Mouse (Mus musculus) adrenal gland, postnatal 10 days (tissue): ENCODE data around the gene Lyl1. TPM values are rescaled to one million over a fixed set of nuclear protein-coding genes. Genes with fewer than 3 reads are reported as not detected.
A peak's percentile ranks its signal among the peaks of the same experiment; 100 is the strongest.

Experiments
- DNase-seq: peaks from one replicate; pipeline ENCODE4 v3.0.0; 2021; ENCODE audit warnings: mixed read lengths
- total RNA-seq, 2 experiments: library from RNA; stranded (reverse); gene quantifications; 2 replicates each; pipeline ENCODE4 v1.2.3; 2021

Lyl1 gene
- total RNA-seq, 2 experiments from 2014 or later: 7.8 to 8.5 TPM

DNA sequence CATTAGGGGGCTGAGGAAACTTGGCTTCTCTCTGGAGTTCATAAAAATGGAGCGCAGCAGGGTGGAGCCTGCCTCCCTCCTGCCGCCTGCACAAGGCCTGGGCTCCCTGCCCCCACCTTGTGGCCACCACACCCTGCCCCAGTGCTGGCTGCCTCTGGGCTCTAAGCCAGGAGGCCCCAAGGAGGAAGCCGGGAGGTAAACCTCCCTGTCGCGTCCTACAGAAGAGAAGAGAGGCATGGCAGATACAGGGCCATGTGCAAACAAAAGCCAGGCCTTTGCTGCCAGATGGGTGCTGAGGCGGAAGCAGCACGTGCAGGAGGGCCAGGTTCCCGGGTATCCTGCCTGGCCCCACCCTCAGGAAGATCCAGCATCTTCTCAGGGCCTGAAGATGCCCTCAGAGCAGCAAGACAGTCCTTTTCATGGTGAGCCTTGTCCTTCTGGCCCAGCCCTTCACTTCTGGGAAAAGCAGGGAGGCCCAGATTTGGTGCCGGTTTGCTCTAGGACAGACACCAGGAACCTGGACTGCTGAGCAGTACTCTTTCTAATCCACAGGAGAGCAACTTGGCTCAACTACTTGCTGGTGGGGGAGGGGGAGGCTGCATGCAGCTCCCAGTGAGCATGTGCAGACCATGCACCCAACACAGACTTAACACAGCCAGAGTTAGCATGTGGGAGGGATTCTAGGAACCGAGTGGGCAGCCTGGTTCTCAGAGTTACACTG lies 21.8 kb downstream of the Lyl1 start, which contains the start of gene G430095P16Rik:
Gene G430095P16Rik, plus strand, starts transcription at position 158 of the 721 bp plus-strand sequence.
- DNase-seq: peak; percentile 79

DNA sequence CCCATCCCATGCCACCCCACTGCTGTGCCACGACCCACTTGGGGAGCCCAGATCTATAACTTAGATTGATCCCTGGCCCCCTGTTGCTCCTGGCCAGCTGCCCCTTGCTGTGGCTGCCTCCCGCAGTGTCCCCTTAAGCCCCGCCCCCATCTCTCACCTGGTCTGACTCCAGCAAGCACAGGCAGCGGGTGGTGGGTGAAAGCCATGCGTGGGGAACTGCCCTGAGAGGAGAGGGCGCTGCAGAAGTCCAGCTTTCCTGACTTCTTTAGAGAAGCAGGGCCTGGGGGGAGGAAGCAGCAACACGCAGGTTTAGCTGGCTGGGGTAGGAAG lies 22.3 kb downstream of the Lyl1 start:
- no peak for DNase-seq

DNA sequence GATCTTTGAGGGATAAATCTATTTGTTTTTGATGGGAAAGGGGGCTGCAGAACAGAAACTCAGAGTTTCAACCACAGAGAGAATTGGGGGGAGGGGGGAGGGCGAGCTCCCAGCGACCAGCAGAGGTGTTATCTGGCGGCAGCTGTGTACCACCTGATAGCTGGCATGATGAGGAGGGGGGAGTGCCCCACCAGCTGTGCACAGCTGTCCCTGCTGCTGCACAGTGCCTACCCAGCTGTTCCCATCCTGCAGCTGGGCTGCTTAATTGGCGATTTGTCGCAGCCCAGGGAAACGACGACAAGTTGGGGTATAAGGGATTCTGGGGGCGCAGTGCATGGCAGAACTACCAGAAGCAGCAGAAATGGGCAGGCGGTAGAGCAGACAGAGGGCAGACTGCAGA lies 23.4 kb downstream of the Lyl1 start:
- no peak for DNase-seq

DNA sequence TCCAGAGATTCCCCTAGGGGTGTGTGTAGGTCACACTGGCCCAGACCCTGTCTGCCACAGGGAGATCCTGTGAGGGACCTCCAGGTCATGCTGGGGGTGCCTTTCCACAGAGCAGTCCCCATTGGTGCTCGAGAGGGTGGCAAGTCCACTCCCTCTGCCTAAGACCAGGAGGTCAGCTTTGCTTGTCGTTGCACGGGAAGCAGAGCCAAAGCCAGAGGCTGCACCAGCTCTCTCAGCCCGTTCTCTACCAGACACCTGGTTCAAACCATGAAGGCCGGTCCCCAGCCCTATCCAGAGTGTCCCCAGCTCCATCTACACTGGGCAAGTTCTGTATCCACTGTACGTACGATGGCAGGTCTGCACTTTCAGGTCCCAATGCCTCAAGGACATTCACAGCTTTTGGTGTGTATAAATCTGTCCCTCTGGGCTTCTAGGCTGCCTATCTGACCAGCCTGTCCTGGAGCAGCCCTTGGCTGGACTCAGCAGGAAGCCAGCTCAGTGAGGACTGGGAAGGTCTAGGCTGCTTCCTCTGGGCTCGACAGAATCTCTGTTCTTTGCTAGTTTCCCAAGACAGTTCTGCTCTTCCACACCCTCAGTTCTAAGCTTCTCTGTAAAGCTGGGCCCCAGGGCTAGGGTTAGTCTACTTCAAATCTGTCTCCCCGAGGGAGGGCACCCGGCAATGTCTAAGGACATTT lies 24.1 kb downstream of the Lyl1 start:
- no peak for DNase-seq

DNA sequence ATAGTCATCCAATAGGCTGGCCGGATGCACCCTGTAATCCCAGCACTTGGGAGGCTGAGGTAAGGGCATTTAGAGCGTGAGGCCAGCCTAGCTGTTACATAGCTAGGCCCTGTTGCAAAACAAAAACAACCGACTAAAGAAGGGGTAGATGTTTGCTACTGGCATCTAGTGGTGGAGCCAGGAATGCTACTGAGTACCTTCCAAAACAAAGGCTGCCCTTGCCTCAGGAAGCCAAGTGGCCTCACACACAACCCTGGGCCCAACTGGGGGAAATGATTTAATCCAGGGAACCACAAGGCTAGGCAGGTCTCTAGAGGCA lies 24.6 kb downstream of the Lyl1 start:
- DNase-seq: no peak

DNA sequence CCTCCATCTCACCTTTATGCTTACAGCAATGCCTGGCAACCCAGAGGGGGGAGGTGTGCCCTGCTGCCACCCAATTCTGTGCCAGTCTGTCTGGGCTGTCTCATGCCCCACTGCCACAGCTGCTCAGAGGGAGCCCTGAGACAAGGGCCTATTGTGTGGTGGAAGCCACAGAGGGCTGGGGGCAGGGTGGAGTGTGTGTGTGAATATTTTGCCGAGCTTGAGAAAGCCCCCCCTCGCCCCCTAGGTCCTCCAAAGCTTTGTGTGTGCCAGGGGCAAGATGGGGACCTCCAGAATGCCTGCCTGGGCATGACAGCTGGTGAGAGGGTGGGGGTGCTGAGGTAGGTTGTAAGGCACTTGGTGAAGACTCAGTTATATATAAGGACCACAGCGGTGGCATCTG lies 27.2 kb downstream of the Lyl1 start:
- no peak for DNase-seq

DNA sequence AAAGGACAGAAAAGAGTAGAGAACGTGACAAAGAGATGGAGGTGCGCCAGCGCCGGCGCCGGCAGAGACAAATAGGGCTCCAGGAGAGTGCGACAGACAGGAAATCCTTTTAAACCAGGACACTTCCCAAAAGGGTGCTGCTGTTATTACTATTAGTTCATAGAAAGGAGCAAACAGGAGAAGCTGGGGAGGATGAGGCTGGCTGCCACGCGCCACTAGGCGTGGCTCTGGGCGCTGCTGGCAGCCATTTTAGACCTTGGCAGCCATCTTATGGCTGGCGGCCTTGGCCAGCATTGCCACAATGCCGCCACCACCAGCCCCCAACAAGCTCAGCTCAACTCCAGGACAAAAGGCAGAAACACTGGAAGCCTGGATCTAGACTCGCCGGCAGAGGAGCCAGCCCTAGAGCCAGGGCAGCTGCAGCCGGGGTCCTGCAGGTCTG lies 28.7 kb downstream of the Lyl1 start:
- DNase-seq: no peak

DNA sequence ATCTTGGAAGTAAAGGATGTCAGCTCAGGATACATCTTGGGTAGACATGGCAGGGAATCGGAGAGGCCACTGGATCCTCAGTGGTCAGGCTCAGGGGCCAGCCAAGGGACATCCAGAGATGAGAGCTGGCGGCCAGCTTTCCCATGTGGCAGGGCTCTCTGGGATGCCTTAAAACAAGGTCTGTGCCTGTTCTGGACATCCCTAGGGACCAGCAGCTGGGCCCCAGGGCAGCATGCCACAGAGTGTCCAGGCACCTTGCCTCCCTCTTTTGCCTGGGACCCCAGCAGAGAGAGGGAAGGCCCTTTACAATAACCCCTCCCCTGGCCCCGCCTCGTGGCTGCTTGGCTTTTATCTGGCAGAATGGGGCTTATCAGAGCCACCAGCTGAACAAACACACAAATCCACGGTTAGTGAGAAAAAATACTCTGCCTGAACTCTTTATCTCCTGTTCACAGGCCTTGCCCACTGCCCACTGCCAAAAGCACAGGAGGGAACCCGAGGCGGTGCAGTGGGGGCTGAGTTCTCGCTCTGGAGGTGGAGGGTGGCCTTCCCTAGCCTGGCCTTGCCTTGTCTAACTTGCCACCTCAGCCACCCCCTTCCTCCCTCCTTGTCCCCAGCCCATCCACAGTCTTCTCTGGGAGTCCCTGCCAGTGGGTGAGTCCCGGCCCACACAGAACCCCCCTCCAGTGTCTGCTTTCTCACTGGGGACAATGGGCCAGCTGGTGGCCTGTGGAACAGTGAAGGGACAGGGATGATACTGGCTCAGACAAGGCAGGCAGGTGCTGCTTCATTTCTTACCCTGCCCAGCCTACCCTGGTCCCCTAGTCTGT lies 29.5 kb downstream of the Lyl1 start:
- DNase-seq: peak; percentile 42

DNA sequence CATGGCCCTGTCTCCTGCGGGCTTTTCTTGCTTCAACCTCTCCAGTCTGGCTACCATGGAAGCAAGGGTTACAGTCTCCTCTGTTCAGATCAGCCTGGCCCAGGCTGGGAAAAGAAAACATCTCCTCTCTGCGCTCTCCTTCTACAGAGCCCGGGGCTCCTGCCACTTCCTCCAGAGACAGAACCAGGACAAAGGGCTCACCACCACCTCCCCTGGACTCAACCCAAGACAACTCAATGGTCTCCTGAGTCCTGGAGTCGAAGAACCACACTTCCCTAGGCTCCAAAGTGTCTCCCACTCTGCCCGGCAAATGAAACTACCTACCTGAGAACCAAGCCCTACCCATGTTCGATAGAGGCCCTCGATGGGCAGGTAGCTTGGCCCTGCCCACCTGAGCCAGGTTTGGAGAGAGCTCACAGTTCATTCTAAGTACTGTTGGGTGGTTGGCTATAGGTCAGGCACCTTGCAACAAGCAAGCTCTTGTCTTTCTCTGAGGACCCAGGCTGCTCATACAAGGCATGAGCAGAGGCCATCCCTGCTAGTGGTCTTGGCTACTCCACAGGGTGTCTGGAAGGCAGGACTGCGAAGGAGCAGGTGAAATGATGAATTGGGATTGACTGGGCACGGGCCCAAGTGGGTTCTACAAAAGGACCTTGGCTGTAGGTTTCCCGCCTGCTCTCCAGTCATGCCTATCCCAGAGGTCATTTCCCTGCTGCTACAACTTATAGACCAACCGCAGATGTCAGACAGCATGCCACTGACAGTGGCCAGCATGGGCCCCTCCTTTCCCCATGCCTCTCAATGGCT lies 30.3 kb downstream of the Lyl1 start:
- DNase-seq: peak; percentile 60

DNA sequence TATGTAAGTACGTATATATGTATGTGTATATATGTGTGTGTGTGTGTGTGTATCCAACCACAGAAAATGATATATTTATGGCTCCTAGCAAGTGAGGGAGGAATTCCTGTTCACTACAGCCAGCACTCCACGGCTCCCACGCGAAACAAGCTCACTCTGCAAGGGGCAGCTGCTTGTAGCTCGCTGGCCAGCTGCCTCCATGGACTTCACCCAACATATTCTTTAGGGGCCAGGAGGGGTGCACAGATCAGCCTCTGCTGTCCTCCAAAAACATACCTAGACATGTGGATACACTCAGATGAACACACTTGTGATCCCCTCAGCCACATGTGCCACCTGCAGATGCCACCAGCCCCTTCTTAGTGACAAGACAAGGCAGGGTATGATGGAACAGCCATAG lies 31.3 kb downstream of the Lyl1 start:
- DNase-seq: no peak

DNA sequence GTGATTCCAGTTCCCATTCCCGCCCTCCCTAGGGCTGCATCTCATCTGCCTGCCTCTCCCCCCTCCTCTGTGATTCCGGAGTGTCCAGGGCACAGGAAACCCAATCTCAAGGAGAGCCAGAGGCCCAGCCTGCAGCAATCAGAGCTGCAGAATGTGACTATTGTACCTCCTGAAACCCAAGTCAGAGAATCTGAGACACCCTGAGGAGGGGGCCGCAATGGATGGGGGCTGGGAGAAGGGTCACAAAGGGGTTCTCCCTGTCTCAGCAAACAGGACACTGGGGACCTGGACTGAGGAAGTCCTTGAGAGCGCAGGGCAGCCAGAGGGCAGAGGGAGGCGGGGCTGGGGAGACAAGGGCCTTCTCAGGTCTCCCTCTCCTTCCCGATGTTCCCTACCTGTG lies 31.7 kb downstream of the Lyl1 start:
- DNase-seq: no peak

DNA sequence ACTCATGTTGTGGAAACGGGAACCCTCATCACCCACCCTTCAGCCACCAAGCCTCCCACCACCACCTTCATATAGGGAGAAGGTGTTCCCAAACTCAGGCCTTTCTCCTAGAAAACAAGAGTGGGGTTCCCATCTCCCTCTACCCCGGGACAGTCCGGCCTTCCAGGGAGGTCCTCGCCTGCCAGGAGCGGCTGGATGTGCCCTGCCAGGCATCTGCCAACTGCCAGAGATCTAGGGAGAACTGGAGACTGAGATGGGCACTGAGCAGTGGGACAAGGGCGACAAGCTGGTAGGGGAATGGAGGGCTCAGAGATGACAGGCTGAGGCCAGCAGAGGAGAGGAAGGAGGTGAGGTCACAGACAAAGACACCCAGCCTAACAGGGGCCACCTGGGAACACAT lies 32.7 kb downstream of the Lyl1 start:
- DNase-seq: no peak

DNA sequence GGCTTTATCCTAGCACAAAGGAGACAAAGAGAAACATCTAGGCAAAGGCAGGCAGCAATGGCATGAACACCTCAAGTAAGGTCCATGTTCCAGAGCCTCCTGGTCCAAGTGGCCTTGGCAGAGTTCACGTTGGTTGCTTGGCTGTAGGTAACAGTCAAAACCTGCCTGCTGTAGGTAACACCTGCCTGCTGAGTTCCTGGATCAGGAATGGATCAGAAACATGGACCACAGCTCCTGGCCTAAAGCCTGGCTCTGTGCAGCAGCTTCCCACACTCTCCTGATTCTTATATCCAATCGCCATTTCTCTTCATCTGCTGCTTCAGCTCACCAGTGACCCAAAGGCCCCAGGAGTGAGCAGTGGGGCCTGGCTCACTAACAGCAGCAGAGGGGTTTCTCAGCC lies 33.4 kb downstream of the Lyl1 start:
- no peak for DNase-seq

DNA sequence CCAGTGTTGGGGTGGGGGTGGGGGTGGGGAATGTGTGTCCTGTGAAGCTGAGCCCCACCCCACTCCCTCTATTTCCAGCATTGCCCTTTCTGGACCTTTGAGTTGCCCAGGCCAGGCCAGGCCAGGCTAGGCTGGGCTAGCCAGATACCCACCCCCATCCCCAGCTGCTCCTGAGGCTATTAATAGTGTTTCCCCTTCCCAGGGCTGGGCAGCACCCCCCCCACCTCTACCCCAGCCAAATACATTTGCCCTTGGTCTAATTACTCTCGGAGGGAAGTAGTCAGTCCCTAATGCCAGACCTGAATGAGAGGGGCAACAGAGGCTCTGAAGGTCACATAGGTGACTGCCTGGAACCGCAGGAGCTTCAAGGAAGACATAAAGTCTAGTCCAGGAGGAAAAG lies 34.3 kb downstream of the Lyl1 start:
- DNase-seq: no peak

DNA sequence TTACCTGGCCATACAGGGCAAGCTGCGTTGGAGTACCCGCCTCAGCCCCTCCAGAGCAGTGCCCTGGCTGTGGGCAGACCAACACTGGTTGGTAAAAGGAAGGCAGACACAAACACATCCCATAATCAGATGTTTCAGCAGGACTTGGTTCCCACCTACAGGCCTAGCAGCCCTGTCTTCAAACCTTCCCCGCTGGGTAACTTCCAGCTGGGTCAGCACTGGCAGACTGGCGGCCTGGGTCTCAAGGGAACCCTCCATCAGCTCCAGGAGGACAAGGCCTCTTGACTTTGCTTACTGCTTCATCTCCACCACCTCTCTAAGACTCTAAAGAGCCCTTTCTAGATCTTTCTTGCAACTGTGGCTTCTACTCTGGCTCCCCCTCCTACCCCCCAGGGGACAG lies 35.3 kb downstream of the Lyl1 start:
- DNase-seq: peak; percentile 64

DNA sequence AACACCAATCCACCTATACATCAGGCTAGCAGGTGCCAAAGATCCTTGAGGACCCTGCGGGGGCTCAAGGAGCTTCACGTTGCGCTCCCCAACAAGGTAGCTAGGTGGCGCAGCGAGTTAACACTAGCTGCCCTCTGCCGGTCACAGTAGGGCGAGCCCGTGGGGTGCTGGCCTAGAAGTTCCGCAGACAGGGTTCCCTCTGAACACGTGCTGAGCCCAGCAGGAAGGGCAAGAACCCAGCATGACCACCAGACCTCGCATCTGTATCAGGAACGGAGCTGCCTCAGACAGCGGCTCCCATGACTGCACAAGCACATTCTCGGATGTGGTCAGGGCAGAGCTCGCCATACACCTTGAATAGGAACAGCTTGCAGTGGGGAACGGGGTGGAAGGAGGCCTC lies 36.4 kb downstream of the Lyl1 start:
- DNase-seq: peak; percentile 82

DNA sequence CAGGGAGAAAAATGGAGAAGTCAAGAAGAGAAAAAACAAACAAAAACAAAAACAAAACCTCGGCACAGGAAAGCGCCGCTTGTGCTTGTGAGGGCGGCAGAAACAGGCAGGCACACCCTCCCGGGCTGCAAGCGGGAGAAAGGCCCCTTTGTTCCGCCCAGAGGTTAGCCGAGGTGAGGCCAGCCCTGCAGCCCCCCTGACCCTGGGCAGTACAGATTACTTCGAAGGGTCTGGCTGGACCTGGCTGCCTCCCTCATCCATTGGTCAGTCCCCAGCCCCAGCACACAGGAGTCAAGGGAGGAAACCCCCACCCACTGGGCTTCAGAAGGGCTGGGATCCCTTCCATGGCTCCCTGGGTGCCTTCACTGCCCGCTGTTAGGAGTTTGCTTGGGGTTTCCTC lies 37.0 kb downstream of the Lyl1 start:
- no peak for DNase-seq

DNA sequence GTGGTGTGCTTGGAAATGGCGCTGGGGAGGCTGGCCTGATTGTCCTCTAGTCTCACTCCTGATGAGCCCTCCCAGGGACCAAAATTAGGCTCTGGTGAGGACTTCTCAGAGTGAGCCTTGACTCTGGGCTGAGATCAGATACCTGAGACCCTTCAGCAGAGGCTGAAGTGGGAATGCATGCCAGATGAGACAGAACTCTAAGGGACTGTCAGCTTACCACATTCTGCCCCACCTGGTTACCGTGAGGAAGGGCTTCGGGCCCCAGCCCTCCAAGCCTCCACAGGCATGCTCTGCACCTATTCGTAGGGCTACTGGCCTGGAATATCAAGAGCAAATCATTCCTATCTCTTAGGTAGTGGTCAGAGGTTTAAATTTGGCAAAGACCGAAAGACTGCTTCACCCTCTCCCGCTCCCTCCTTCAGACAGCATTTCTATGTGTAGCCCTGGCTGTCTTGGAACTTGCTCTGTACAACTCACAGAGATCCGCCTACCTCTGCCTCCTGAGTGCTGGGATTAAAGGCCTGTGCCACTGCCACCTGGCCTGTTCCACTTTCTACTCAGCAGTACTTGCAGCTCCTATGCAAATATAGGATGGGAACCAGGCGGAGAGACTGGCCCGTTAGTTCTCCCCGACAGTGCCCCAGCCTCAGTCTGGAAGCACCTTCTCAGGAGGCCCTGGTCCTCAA lies 37.6 kb downstream of the Lyl1 start:
- DNase-seq: no peak

DNA sequence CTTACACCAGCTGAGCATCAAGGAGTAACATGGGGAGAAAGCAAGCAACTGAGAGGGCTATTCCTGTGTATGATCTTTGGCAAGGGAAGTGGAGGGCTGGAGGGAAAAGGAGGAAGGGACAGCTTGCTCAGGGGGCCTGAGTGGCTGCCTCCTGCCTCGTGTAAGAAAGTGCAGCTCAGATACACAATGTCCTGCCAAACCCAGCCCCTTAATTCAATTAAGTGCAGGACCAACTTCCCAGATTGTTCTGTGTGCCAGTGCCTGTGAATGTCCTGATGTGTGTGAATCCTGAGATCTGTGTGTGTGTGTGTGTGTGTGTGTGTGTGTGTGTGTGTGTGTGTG lies 38.1 kb downstream of the Lyl1 start:
- no peak for DNase-seq

DNA sequence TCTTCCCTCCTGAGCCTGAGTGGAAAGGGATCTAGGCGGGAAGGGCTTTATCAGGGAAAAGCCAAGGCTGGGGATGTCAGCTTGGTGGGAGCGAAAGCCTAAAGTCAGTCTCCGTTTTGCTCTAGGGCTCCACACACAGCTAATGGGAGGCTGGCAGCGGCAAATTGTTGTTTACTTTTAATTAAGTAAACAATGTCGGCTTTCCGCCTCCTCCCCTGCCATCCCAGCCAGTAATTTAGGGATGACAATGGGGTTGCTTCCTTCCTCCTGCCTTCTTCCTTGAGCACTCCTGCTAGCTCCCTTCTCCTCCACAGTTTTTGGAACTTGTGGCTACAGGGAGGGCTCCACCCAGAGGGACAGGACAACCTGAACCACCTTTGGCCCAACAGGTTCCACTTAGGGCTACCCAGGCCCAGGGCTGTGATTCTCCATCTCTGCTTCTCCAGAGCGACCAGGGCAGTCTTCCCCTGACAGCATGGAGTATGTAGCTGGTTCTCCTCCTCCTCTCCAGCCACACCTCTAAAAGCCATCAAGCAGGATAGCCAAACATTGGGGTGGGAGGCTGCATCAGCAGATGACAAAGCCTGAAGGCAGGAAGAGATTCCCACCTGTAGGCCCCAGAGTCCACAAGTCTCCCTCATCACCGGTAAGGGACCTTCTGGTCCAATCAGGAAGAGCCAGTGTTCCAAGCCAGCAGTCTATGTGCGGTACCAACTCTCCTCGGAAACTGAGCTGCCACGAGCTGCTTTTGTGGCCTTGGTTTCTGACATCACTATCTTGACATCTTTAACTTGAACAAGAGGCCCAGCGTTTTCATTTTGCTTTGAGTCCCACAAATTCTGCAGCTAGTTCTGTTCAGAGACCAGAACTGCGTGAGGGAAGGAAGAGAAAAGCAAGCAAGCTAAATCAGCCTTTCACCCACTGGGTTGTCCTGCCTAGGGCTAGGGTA lies 39.9 kb downstream of the Lyl1 start:
- no peak for DNase-seq
